Mouse (Mus musculus): ENCODE results near the gene Tgds.

DNA sequence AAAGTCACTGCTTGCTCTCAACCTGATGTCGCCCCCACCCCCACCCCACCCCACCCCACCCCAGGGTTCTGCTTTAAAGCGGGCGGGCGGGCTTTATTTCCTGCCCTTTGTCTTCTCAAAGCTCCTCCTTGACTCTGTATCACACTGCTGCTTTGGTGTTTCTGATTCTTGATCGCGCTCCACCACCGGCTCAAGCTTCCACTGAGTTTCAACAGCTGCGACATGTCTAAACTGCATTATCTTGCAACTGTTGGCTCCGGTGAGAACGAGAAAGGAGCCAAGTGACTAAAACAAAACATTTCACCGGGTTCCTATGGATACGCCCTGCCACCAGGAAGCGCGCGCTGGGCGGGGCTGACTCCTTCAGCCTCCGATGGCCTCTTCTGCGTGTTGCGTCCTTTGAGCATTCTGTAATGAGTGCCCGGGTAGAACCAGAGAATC lies 47.6 kb upstream of the Tgds start:
- no peak for TF ChIP-seq EP300 (IDR thresholded peaks at IDR 0.05; ENCODE audit: low read depth)
- no peak for TF ChIP-seq CTCF (IDR thresholded peaks at IDR 0.05; ENCODE audit: low read depth)
